Mouse (Mus musculus) G1E (cell line): ENCODE results near the gene Plppr3.

Experiments used
- CTCF ChIP-seq: IDR thresholded peaks from 2 replicates; pipeline ENCODE4 v1.5.1; 2012; ENCODE audit warnings: low read depth, low read length, inconsistent platforms, mixed read lengths
- GATA1 ChIP-seq: IDR thresholded peaks from 2 replicates; pipeline ENCODE4 v1.6.1; 2012; ENCODE audit warnings: borderline replicate concordance, low read length, inconsistent platforms, mixed read lengths
- POLR2AphosphoS5 ChIP-seq: IDR thresholded peaks from 2 replicates; pipeline ENCODE4 v1.6.1; 2012; ENCODE audit warnings: low read depth, low read length, inconsistent platforms; ENCODE audit not compliant: insufficient replicate concordance
- TAL1 ChIP-seq: conservative IDR thresholded peaks from 2 replicates; pipeline ENCODE4 v1.6.1; 2012; ENCODE audit warnings: low read depth, low read length, inconsistent platforms, mixed read lengths

GRCm38 (mm10) chr10:79821731-79822130 lies 52.7 kb downstream of the Plppr3 start:
- TF ChIP-seq CTCF, result no peak
- TF ChIP-seq POLR2AphosphoS5, result no peak
- no peak for TF ChIP-seq TAL1
- no peak for TF ChIP-seq GATA1
